12 mouse cellular contexts compared by ENCODE assay signal in genomic region chr17:6197491-6197890, GRCm38 (mm10).
"Had no signal": no experiment of that assay in that cellular context is flagged by ENCODE, and none has a peak within 500 bp of the region (broad histone marks: within the 10 kb centered on the region; RNA-seq: fewer than 3 reads in every experiment).

No protein-coding gene starts in this region.

- H3K9me3 ChIP-seq: limb, embryonic 12.5 days; liver, embryonic 13.5 days; midbrain, embryonic 13.5 days; neural tube, embryonic 15.5 days had no signal

- H3K27ac ChIP-seq: hindbrain, embryonic 14.5 days; limb, embryonic 12.5 days; liver, embryonic 13.5 days; midbrain, embryonic 13.5 days; neural tube, embryonic 15.5 days had no signal

- H3K4me1 ChIP-seq: limb, embryonic 12.5 days; liver, embryonic 13.5 days; midbrain, embryonic 13.5 days; neural tube, embryonic 15.5 days had no signal

- H3K4me3 ChIP-seq: limb, embryonic 12.5 days; liver, embryonic 13.5 days; midbrain, embryonic 13.5 days; neural tube, embryonic 15.5 days had no signal

- H3K27me3 ChIP-seq: limb, embryonic 12.5 days; liver, embryonic 13.5 days; midbrain, embryonic 13.5 days; neural tube, embryonic 15.5 days had no signal

- DNase-seq: layer of hippocampus, adult 9-11 months; liver, embryonic 13.5 days; lung, adult 2 months; lung, postnatal 36 days; right cerebral cortex, adult 18-20 months; right cerebral cortex, postnatal 25 days; thymus, postnatal 36 days had no signal

- H3K4me2 ChIP-seq: hindbrain, embryonic 14.5 days; limb, embryonic 12.5 days; liver, embryonic 13.5 days; midbrain, embryonic 13.5 days; neural tube, embryonic 15.5 days had no signal

- ATAC-seq: lung, postnatal 0 days; midbrain, embryonic 13.5 days had no signal

- H3K9ac ChIP-seq: hindbrain, embryonic 14.5 days; limb, embryonic 12.5 days; liver, embryonic 13.5 days; midbrain, embryonic 13.5 days; neural tube, embryonic 15.5 days had no signal
